Mouse (Mus musculus) hindbrain, embryonic 14.5 days (tissue): Measurements from ENCODE around the gene 1700025G04Rik. TPM values are rescaled to one million over a fixed set of nuclear protein-coding genes. Genes with fewer than 3 reads are reported as not detected.

Source experiments
- ATAC-seq: fragments of 200-750 bp; cut with Nextera tagmentation; 2 replicates; pipeline ENCODE4 v1.8.0; 2017; ENCODE audit warnings: moderate number of reproducible peaks, mild to moderate bottlenecking, moderate TSS enrichment, moderate library complexity; ENCODE audit not compliant: low FRiP score
- DNase-seq: peaks from one replicate; pipeline ENCODE4 v3.0.0-alpha.2; 2015; ENCODE audit warnings: low spot score
- H3K27ac ChIP-seq: fragments of 300-500 bp; sonication (generic); 2 replicates; pipeline ENCODE4 v1.5.1; 2014; ENCODE audit warnings: mild to moderate bottlenecking, moderate library complexity
- H3K27me3 ChIP-seq: fragments of 300-500 bp; sonication (generic); 2 replicates; pipeline ENCODE4 v1.6.1; 2014; ENCODE audit warnings: mild to moderate bottlenecking, low read length, mixed read lengths; ENCODE audit not compliant: control insufficient read depth, insufficient read depth
- H3K36me3 ChIP-seq: fragments of 300-500 bp; sonication (generic); replicated peaks from 2 replicates; pipeline ENCODE4 v1.6.1; 2014; ENCODE audit not compliant: control insufficient read depth, insufficient read depth
- H3K4me1 ChIP-seq: fragments of 300-500 bp; sonication (generic); replicated peaks from 2 replicates; pipeline ENCODE4 v1.6.1; 2014; ENCODE audit warnings: antibody characterized with exemption, low read length, mixed read lengths; ENCODE audit not compliant: control insufficient read depth, insufficient read depth
- H3K4me2 ChIP-seq: fragments of 300-500 bp; sonication (generic); replicated peaks from 2 replicates; pipeline ENCODE4 v1.6.1; 2014; ENCODE audit warnings: mild to moderate bottlenecking, moderate library complexity
- H3K4me3 ChIP-seq: fragments of 300-500 bp; sonication (generic); replicated peaks from 2 replicates; pipeline ENCODE4 v1.5.1; 2014; ENCODE audit warnings: mild to moderate bottlenecking, low read length
- H3K9ac ChIP-seq: fragments of 300-500 bp; sonication (generic); 2 replicates; pipeline ENCODE4 v1.6.1; 2014
- H3K9me3 ChIP-seq: fragments of 300-500 bp; sonication (generic); 2 replicates; pipeline ENCODE4 v1.6.1; 2016; ENCODE audit warnings: low read length; ENCODE audit not compliant: control insufficient read depth
- WGBS: fragments of 180-500 bp; shearing (Covaris S2); extraction: QIAGEN DNeasy Blood & Tissue Kit; methylation state at CpG from one replicate; pipeline ENCODE4 v1.1.7; 2014; 5-methylcytosine and 5-hydroxymethylcytosine counted together
- polyA plus RNA-seq: library from polyadenylated mRNA; unstranded; fragments of >200 nt; fragmentation: Nextera tagmentation; extraction: Ambion mirVana; gene quantifications from 2 replicates; pipeline ENCODE4 v1.2.1, GENCODE M21; 2014

1700025G04Rik gene
- polyA plus RNA-seq, 1 experiment from 2014 or later: 32.6 TPM

GRCm38 (mm10) chr1:151974424-151974823 lies 115.5 kb downstream of the 1700025G04Rik start:
- no peak overlapping the region for H3K4me2 ChIP-seq
- no peaks in the 10 kb centered on the region for H3K9me3 ChIP-seq
- ATAC-seq (no peak), DNase-seq (no peak)
- no peaks in the 10 kb centered on the region for H3K36me3 ChIP-seq
- H3K27ac ChIP-seq: no peak overlapping the region
- H3K9ac ChIP-seq: no peak overlapping the region
- peaks cover 38% of the 10 kb centered on the region for H3K4me1 ChIP-seq
- WGBS: 85% methylated on average over 7 of the region's 7 CpGs
- no peak overlapping the region for H3K4me3 ChIP-seq
- no peaks in the 10 kb centered on the region for H3K27me3 ChIP-seq

- DNase-seq (no peak), ATAC-seq (no peak)
- H3K4me3 ChIP-seq: no peak overlapping the region
- 63% methylated on average over 5 of the region's 5 CpGs for WGBS
- no peaks in the 10 kb centered on the region for H3K27me3 ChIP-seq
- no peak overlapping the region for H3K4me2 ChIP-seq
- no peaks in the 10 kb centered on the region for H3K9me3 ChIP-seq
- H3K27ac ChIP-seq: 0 out of 2 replicates have a peak overlapping the region, but pooled peaks have one; percentile 14
- no peaks in the 10 kb centered on the region for H3K36me3 ChIP-seq
- H3K9ac ChIP-seq: no peak overlapping the region
- peaks cover 31% of the 10 kb centered on the region for H3K4me1 ChIP-seq
Measured at GRCm38 (mm10) chr1:151973110-151973700, 116.7 kb downstream of the 1700025G04Rik start.

GRCm38 (mm10) chr1:151971581-151971980 lies 118.3 kb downstream of the 1700025G04Rik start:
- no peak for ATAC-seq
- no peak overlapping the region for H3K4me3 ChIP-seq

GRCm38 (mm10) chr1:151968126-151968525 lies 121.8 kb downstream of the 1700025G04Rik start:
- Histone ChIP-seq H3K36me3 (no peaks in the 10 kb centered on the region), H3K4me1 (0 out of 2 replicates have a peak, but pooled peaks cover 8% of the 10 kb centered on the region), H3K9ac (no peak overlapping the region), H3K27me3 (no peaks in the 10 kb centered on the region), H3K9me3 (no peaks in the 10 kb centered on the region), H3K4me3 (no peak overlapping the region), H3K4me2 (no peak overlapping the region), H3K27ac (no peak overlapping the region)
- 92% methylated on average over 5 of the region's 5 CpGs for WGBS
- ATAC-seq: no peak
- DNase-seq: no peak

More at GRCm38 (mm10) chr1:151971581-151971980, 118.3 kb downstream of the 1700025G04Rik start:
- Histone ChIP-seq H3K9me3 (no peaks in the 10 kb centered on the region), H3K27ac (no peak overlapping the region), H3K27me3 (no peaks in the 10 kb centered on the region), H3K4me2 (no peak overlapping the region), H3K9ac (no peak overlapping the region), H3K4me1 (peaks cover 16% of the 10 kb centered on the region), H3K36me3 (no peaks in the 10 kb centered on the region)
- no peak for DNase-seq
- WGBS: 99% methylated on average over 2 of the region's 2 CpGs

GRCm38 (mm10) chr1:151964811-151965210 lies 125.1 kb downstream of the 1700025G04Rik start:
- no peak for ATAC-seq
- 75% methylated on average over 2 of the region's 2 CpGs for WGBS
- no peaks in the 10 kb centered on the region for H3K27me3 ChIP-seq

GRCm38 (mm10) chr1:151963248-151963647 lies 126.7 kb downstream of the 1700025G04Rik start:
- 91% methylated on average over 7 of the region's 7 CpGs for WGBS

More at GRCm38 (mm10) chr1:151964811-151965210, 125.1 kb downstream of the 1700025G04Rik start:
- H3K27ac ChIP-seq: no peak overlapping the region
- H3K4me1 ChIP-seq: peaks cover 3% of the 10 kb centered on the region; the same call in 1 of the 2 replicates
- H3K9me3 ChIP-seq: no peaks in the 10 kb centered on the region
- H3K36me3 ChIP-seq: no peaks in the 10 kb centered on the region
- H3K9ac ChIP-seq: no peak overlapping the region
- H3K4me2 ChIP-seq: no peak overlapping the region
- no peak overlapping the region for H3K4me3 ChIP-seq
- DNase-seq: no peak

GRCm38 (mm10) chr1:151962078-151962477 lies 127.8 kb downstream of the 1700025G04Rik start:
- no peak overlapping the region for H3K9ac ChIP-seq
- H3K4me3 ChIP-seq: no peak overlapping the region
- no peaks in the 10 kb centered on the region for H3K9me3 ChIP-seq
- WGBS: 65% methylated on average over 6 of the region's 6 CpGs
- no peaks in the 10 kb centered on the region for H3K27me3 ChIP-seq
- no peak overlapping the region for H3K27ac ChIP-seq
- no peak overlapping the region for H3K4me2 ChIP-seq
- ATAC-seq: no peak
- DNase-seq: no peak
- no peaks in the 10 kb centered on the region for H3K36me3 ChIP-seq
- peaks cover 9% of the 10 kb centered on the region; the same call in 1 of the 2 replicates for H3K4me1 ChIP-seq

More at GRCm38 (mm10) chr1:151963248-151963647, 126.7 kb downstream of the 1700025G04Rik start:
- H3K9me3 ChIP-seq: no peaks in the 10 kb centered on the region
- ATAC-seq (no peak), DNase-seq (no peak)
- H3K4me2 ChIP-seq: no peak overlapping the region
- peaks cover 3% of the 10 kb centered on the region; the same call in 1 of the 2 replicates for H3K4me1 ChIP-seq
- no peak overlapping the region for H3K9ac ChIP-seq
- no peak overlapping the region for H3K27ac ChIP-seq
- no peaks in the 10 kb centered on the region for H3K36me3 ChIP-seq
- H3K4me3 ChIP-seq: no peak overlapping the region
- H3K27me3 ChIP-seq: no peaks in the 10 kb centered on the region

GRCm38 (mm10) chr1:151961204-151961603 lies 128.7 kb downstream of the 1700025G04Rik start:
- Histone ChIP-seq H3K4me2 (no peak overlapping the region), H3K4me1 (peaks cover 6% of the 10 kb centered on the region; the same call in 1 of the 2 replicates), H3K36me3 (no peaks in the 10 kb centered on the region), H3K27me3 (no peaks in the 10 kb centered on the region), H3K4me3 (no peak overlapping the region), H3K9me3 (no peaks in the 10 kb centered on the region), H3K27ac (no peak overlapping the region), H3K9ac (no peak overlapping the region)
- DNase-seq (no peak), ATAC-seq (no peak)
- WGBS: 81% methylated on average over 10 of the region's 10 CpGs

- ATAC-seq (no peak), DNase-seq (no peak)
- Histone ChIP-seq H3K4me3 (no peak overlapping the region), H3K9me3 (no peaks in the 10 kb centered on the region), H3K27me3 (no peaks in the 10 kb centered on the region), H3K27ac (no peak overlapping the region), H3K36me3 (no peaks in the 10 kb centered on the region), H3K4me1 (peaks cover 6% of the 10 kb centered on the region; the same call in 1 of the 2 replicates), H3K4me2 (no peak overlapping the region), H3K9ac (no peak overlapping the region)
- WGBS: 52% methylated on average over 3 of the region's 3 CpGs
Measured at GRCm38 (mm10) chr1:151959010-151959409, 130.9 kb downstream of the 1700025G04Rik start.
